Mouse (Mus musculus) ES-Bruce4 (cell line): Measurements from ENCODE around the gene Itsn1. TPM values are rescaled to one million over a fixed set of nuclear protein-coding genes. Genes with fewer than 3 reads are reported as not detected.

Source experiments
- H3K27ac ChIP-seq: 2 replicates; pipeline ENCODE4 v1.5.1; 2012; ENCODE audit warnings: low read length, inconsistent platforms; ENCODE audit not compliant: insufficient read depth
- H3K27me3 ChIP-seq: 2 replicates; pipeline ENCODE4 v1.6.1; 2012; ENCODE audit warnings: mild to moderate bottlenecking, low read length, inconsistent platforms; ENCODE audit not compliant: control insufficient read depth, poor library complexity, insufficient read depth, severe bottlenecking
- H3K36me3 ChIP-seq: 2 replicates; pipeline ENCODE4 v1.6.1; 2012; ENCODE audit warnings: inconsistent platforms, mild to moderate bottlenecking, low read length, moderate library complexity; ENCODE audit not compliant: control insufficient read depth, poor library complexity, insufficient read depth, severe bottlenecking
- H3K4me1 ChIP-seq: one replicate; pipeline ENCODE4 v1.8.1; 2011; ENCODE audit warnings: low read length; ENCODE audit not compliant: control insufficient read depth, insufficient read depth
- H3K4me3 ChIP-seq: 2 replicates; pipeline ENCODE4 v1.5.1; 2011; ENCODE audit warnings: low read depth, mild to moderate bottlenecking, low read length
- H3K9ac ChIP-seq: 2 replicates; pipeline ENCODE4 v1.6.1; 2012; ENCODE audit warnings: low read depth, mild to moderate bottlenecking, inconsistent platforms; ENCODE audit not compliant: poor library complexity, severe bottlenecking
- H3K9me3 ChIP-seq: replicated peaks from 2 replicates; pipeline ENCODE4 v1.6.1; 2012; ENCODE audit warnings: mild to moderate bottlenecking, low read length, inconsistent platforms; ENCODE audit not compliant: control insufficient read depth, poor library complexity, insufficient read depth, severe bottlenecking
- CTCF ChIP-seq: IDR thresholded peaks from one replicate; pipeline ENCODE4 v1.8.1; 2011; ENCODE audit warnings: low read depth, low read length
- EP300 ChIP-seq: IDR thresholded peaks from 2 replicates; pipeline ENCODE4 v1.6.1; 2011; ENCODE audit warnings: low read depth, low read length; ENCODE audit not compliant: insufficient read depth
- POLR2A ChIP-seq: IDR thresholded peaks from one replicate; pipeline ENCODE4 v1.8.1; 2011; ENCODE audit warnings: low read length; ENCODE audit not compliant: insufficient read depth
- polyA plus RNA-seq: library from polyadenylated mRNA; stranded (reverse); fragments of >200 nt; gene quantifications from 2 replicates; pipeline ENCODE4 v1.2.4, GENCODE M21; 2011; ENCODE audit warnings: low read depth; ENCODE audit not compliant: missing spikeins, insufficient read depth, insufficient read length

Gene Itsn1
- polyA plus RNA-seq, 1 experiment, result 85.7 TPM

DNA sequence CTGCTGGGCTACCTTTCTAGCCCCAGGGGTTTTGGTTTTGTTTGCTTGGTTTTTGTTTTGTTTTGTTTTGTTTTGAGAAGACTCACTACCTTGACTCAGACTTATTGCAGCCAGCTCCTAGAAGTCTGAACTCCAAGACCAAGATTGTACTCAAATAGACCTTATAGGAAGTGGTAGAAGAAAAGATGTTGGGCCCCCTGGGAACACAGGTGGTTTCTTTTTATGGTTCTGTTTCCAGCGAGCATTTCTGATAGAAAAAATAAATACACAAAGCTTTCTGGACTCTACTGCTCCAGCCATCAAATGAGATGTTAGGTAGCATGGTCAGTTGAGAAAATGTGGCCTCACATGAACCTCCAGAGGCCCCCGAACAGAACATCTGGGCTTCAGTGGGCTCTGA is 150.0 kb downstream of the Itsn1 start:
- no peak for TF ChIP-seq POLR2A
- no peak for TF ChIP-seq CTCF
- TF ChIP-seq EP300, result no peak
- Histone ChIP-seq H3K4me3 (no peak overlapping the region), H3K27me3 (no peaks in the 10 kb centered on the region), H3K36me3 (no peaks in the 10 kb centered on the region), H3K9me3 (no peaks in the 10 kb centered on the region), H3K9ac (no peak overlapping the region), H3K27ac (no peak overlapping the region), H3K4me1 (no peaks in the 10 kb centered on the region)

DNA sequence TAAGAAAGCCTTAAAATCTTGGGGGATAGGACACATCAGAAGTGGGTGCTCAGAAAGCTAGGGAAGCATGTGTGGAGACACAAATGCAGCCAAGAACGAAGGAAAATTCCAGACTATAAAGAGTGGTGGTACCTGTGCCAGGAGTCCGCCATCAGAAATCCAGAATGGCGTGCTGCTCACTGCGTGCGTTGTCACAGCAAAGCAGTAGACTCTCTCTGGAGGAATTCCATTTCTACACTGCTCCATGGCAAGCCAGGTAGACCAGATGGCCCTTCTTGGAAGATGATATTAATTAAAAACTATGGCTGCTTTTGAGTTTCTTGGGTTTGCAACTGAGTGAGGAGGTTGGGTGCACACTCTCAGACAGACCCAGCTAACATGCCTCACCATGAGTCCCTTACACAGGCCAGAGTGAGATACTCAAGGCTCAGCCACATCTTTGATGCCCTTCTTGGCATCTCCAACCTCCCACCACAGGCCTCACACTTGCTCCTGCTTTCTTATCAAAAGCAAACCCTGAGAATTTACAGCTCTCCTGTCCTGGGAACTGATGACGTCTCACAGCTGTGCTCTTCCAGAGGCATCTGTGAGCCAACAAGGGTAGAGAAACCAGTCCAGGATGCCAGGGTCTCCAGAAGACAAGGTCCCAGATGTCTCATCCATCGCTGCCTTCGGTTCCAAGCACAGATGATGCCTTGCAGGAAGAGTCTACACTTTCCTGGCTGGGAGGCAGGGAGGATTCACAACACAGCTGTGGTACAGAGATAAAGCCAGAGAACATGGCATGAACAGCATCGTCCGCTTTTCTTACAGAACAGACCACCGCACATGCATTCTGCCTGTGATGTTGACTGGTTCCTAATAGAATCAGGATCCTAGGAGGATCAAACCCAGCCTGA is 152.0 kb downstream of the Itsn1 start:
- no peak overlapping the region for H3K4me3 ChIP-seq
- no peaks in the 10 kb centered on the region for H3K27me3 ChIP-seq
- no peak overlapping the region for H3K9ac ChIP-seq
- H3K9me3 ChIP-seq, result no peaks in the 10 kb centered on the region
- no peaks in the 10 kb centered on the region for H3K4me1 ChIP-seq
- TF ChIP-seq POLR2A, result no peak
- no peak for TF ChIP-seq CTCF
- no peak for TF ChIP-seq EP300
- H3K36me3 ChIP-seq, result no peaks in the 10 kb centered on the region
- H3K27ac ChIP-seq, result no peak overlapping the region

DNA sequence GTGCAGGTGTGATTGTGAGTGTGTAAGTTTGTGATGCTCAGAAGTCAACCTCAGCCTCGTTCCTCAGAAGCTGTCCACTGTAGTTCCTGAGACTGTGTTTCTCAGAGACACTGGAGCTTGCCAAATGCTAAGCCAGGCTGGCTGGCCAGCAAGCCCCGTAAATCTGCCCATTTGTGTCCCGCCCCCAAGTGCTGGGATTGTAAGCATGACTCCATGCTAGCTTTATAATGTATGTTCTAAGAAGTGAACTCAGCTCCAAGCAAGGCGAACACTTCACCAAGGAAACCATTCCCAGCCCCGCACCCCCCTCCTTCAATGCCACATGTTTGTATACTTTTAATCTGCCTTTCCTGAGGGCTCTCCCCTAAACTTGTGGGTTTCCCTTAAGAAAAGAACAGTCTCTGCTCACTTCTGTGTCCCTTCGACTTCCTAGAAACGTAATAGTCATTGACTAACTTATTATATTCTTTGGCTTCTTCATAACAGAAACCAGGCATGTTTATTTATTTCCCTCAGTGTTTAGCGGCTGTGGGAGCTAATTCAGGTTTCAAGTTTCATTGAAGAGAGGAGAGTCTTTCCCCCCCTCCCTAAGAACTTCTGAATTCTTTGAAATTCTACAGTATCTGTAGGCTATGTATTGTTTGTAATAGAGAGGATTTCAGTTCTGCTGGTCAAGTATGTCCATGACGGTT is 153.2 kb downstream of the Itsn1 start:
- Histone ChIP-seq H3K9ac (no peak overlapping the region), H3K27me3 (no peaks in the 10 kb centered on the region), H3K27ac (no peak overlapping the region), H3K9me3 (no peaks in the 10 kb centered on the region), H3K36me3 (no peaks in the 10 kb centered on the region), H3K4me1 (no peaks in the 10 kb centered on the region), H3K4me3 (no peak overlapping the region)
- TF ChIP-seq EP300 (no peak), CTCF (no peak), POLR2A (no peak)

DNA sequence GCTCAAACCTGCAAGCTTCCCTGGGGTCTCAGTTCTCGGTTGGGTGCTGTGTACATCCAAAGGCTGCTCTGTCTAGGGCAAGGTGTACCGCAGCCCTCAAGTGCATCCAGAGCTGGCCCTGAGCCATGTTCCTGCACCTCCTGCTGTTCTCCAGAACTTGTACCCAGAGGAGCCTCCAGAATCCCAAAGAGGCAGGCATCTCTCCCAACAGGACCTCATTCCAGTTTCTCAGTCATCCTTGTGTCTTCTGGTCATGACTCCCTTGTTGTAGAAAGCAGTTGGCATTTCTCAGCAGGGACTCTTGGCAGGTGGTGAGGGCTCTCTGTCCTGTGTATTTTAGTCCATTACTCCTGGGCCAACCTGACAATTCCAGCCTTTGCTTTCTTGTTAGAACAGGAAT is 154.6 kb downstream of the Itsn1 start:
- no peaks in the 10 kb centered on the region for H3K4me1 ChIP-seq
- no peak overlapping the region for H3K4me3 ChIP-seq
- H3K36me3 ChIP-seq, result no peaks in the 10 kb centered on the region
- no peaks in the 10 kb centered on the region for H3K9me3 ChIP-seq
- H3K9ac ChIP-seq, result no peak overlapping the region
- TF ChIP-seq CTCF (no peak), POLR2A (no peak), EP300 (no peak)
- no peaks in the 10 kb centered on the region for H3K27me3 ChIP-seq
- H3K27ac ChIP-seq, result no peak overlapping the region

DNA sequence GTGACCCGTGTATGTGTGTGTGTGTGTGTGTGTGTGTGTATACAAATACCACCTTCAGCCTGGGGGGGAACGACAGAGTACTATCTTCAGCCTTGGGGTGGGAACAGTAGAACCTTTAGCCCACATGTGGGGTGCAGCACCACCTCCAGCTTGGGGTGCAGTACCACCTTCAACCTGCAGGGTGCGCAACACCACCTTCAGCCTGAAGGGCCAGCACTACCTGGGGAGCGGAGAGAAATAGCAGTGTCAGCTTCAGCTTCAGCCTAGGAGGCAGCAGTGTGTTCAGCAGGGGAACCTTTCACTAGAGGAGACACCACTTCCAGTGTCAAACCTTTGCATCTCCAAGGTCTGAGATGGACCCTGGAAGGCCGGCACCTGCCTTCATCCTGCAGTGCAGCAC is 155.1 kb downstream of the Itsn1 start:
- Histone ChIP-seq H3K27me3 (no peaks in the 10 kb centered on the region), H3K4me3 (no peak overlapping the region), H3K27ac (no peak overlapping the region), H3K4me1 (no peaks in the 10 kb centered on the region), H3K9me3 (no peaks in the 10 kb centered on the region), H3K36me3 (no peaks in the 10 kb centered on the region), H3K9ac (no peak overlapping the region)
- peak; percentile 99 for TF ChIP-seq CTCF
- peak; percentile 53; the same call in 1 of the 2 replicates for TF ChIP-seq EP300
- no peak for TF ChIP-seq POLR2A
